Mouse (Mus musculus): ENCODE data around the gene Gm8994.

DNA sequence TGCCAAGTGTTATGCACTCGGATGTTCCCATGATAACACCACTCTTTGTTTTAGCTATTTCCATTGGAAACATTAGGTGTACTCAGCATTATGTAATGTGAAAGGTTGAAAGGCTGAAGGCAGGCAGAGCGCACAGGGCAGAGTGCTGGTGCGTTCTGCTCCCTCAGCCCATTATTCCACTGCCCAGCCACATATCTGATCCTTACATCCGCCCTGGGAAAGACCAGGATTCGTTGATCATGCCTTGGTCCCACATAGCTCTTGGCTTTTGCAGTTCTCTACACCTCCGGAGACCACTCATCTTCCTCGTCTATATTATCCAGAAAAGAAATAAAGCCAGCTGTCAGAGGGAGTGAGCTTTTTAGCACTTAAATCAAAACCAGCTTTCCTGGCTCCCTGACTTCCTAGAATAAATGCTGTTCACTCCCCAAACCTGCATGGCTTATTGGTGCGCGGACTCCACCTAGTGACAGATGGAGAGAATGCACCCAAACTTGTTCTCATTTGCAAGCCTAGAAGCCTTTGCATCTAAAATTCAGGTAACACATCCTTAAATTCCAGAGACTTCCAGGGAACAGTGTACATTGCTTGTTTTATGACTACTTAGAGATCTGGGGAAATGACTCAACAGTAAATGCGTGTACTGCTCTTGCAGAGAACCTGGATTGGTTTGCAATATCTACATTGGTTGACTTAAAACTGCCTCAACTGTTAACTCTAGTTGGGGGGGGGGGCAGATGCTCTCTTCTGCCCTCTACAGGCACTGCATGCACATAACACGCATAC lies 26.3 kb downstream of the Gm8994 start:
- TF ChIP-seq EP300 (IDR thresholded peaks at IDR 0.05) = no peak
- TF ChIP-seq CTCF (IDR thresholded peaks at IDR 0.05) = peak; percentile 88

All from lung, postnatal 0 days (tissue).